Mouse (Mus musculus) layer of hippocampus, postnatal 36 days (tissue): ENCODE results near the gene Thsd7a. TPM values are rescaled to one million over a fixed set of nuclear protein-coding genes. Genes with fewer than 3 reads are reported as not detected.

Source experiments
- DNase-seq, 2 experiments: peaks; one replicate each; pipeline ENCODE4 v3.0.0; 2022
- total RNA-seq, 2 experiments: library from RNA; stranded (reverse); gene quantifications; 2 replicates each; pipeline ENCODE4 v1.2.3; 2021

Thsd7a gene
- total RNA-seq, result 10 to 100 TPM; 39.1 to 41.1 TPM

- peak; percentile 62 to 74 for DNase-seq
Observed at GRCm38 (mm10) chr6:12748787-12749530, at the start of gene Thsd7a. Gene Thsd7a, minus strand, starts transcription at chr6:12749410.

GRCm38 (mm10) chr6:12787129-12787528, 37.9 kb upstream of the Thsd7a start:
- DNase-seq, result no peak

GRCm38 (mm10) chr6:12786378-12786982, 37.3 kb upstream of the Thsd7a start:
- DNase-seq, result no peak

- no peak for DNase-seq
Observed at GRCm38 (mm10) chr6:12784918-12785618, 35.9 kb upstream of the Thsd7a start.

- DNase-seq, result no peak
Observed at GRCm38 (mm10) chr6:12772799-12773198, 23.6 kb upstream of the Thsd7a start.

- DNase-seq, result no peak
Observed at GRCm38 (mm10) chr6:12765191-12765590, 16.0 kb upstream of the Thsd7a start.

GRCm38 (mm10) chr6:12764606-12765005, 15.4 kb upstream of the Thsd7a start:
- no peak for DNase-seq

GRCm38 (mm10) chr6:12763816-12764215, 14.6 kb upstream of the Thsd7a start:
- no peak for DNase-seq

- DNase-seq, result no peak
Observed at GRCm38 (mm10) chr6:12759328-12760193, 10.4 kb upstream of the Thsd7a start.

- no peak for DNase-seq
Observed at GRCm38 (mm10) chr6:12752297-12752696, 3.1 kb upstream of the Thsd7a start.

- no peak for DNase-seq
Observed at GRCm38 (mm10) chr6:12750441-12750840, 1.2 kb upstream of the Thsd7a start.

GRCm38 (mm10) chr6:12749531-12750210, 461 bp upstream of the Thsd7a start:
- no peak for DNase-seq

GRCm38 (mm10) chr6:12748454-12748786, 790 bp downstream of the Thsd7a start:
- DNase-seq, result no peak

GRCm38 (mm10) chr6:12747856-12748450, 1.3 kb downstream of the Thsd7a start:
- peak; percentile 11 to 28 for DNase-seq

- no peak for DNase-seq
Observed at GRCm38 (mm10) chr6:12742791-12743190, 6.4 kb downstream of the Thsd7a start.

- no peak for DNase-seq
Observed at GRCm38 (mm10) chr6:12733924-12734323, 15.3 kb downstream of the Thsd7a start.

- DNase-seq, result no peak
Observed at GRCm38 (mm10) chr6:12716071-12716470, 33.1 kb downstream of the Thsd7a start.

- DNase-seq, result no peak
Observed at GRCm38 (mm10) chr6:12712581-12712980, 36.6 kb downstream of the Thsd7a start.

GRCm38 (mm10) chr6:12702925-12703324, 46.3 kb downstream of the Thsd7a start:
- DNase-seq, result no peak

- DNase-seq, result no peak
Observed at GRCm38 (mm10) chr6:12699089-12699488, 50.1 kb downstream of the Thsd7a start.

- no peak for DNase-seq
Observed at GRCm38 (mm10) chr6:12693689-12694088, 55.5 kb downstream of the Thsd7a start.

- DNase-seq, result no peak
Observed at GRCm38 (mm10) chr6:12693239-12693638, 56.0 kb downstream of the Thsd7a start.
